Comparison of ENCODE assay signal across 10 mouse cellular contexts in genomic region chr5:32416881-32417280, GRCm38 (mm10). TPM values are rescaled to one million over a fixed set of nuclear protein-coding genes. Genes with fewer than 3 reads are reported as not detected.
DNase-seq lines count a peak whose midpoint lies in the region; ATAC-seq and TF ChIP-seq lines count a peak whose summit lies in the region.
"Had no signal": no experiment of that assay in that cellular context is flagged by ENCODE, and none has a peak within 500 bp of the region (broad histone marks: within the 10 kb centered on the region; RNA-seq: fewer than 3 reads in every experiment).

No protein-coding gene starts in this region.

- no peak overlapping the region for H3K9ac ChIP-seq in forebrain, embryonic 14.5 days (ENCODE audit: low read length)
- no peak overlapping the region for H3K9ac ChIP-seq in forebrain, embryonic 13.5 days
- H3K9ac ChIP-seq in heart, postnatal 0 days (replicated peaks; ENCODE audit: low read depth, low read length), result no peak overlapping the region
- H3K9ac ChIP-seq in lung, postnatal 0 days (replicated peaks; ENCODE audit: low read depth), result no peak overlapping the region
- H3K9ac ChIP-seq in midbrain, embryonic 15.5 days, result no peak overlapping the region
- H3K9ac ChIP-seq: hindbrain, embryonic 15.5 days had no signal

- H3K4me2 ChIP-seq in forebrain, embryonic 14.5 days (ENCODE audit: low read length), result no peak overlapping the region
- H3K4me2 ChIP-seq in forebrain, embryonic 13.5 days, result no peak overlapping the region
- no peak overlapping the region for H3K4me2 ChIP-seq in heart, postnatal 0 days (ENCODE audit: low read depth, low read length)
- no peak overlapping the region for H3K4me2 ChIP-seq in lung, postnatal 0 days (replicated peaks; ENCODE audit: low read depth, low read length)
- H3K4me2 ChIP-seq in midbrain, embryonic 15.5 days, result no peak overlapping the region
- H3K4me2 ChIP-seq: hindbrain, embryonic 15.5 days had no signal

- no peak for ATAC-seq in forebrain, embryonic 14.5 days
- no peak for ATAC-seq in forebrain, embryonic 13.5 days
- peak; percentile 94 for ATAC-seq in heart, postnatal 0 days (ENCODE audit: insufficient read depth, low read depth)
- peak; percentile 93 for ATAC-seq in lung, postnatal 0 days
- ATAC-seq in midbrain, embryonic 15.5 days (replicated peaks), result no peak

- peak; percentile 86 for TF ChIP-seq EP300 in heart, postnatal 0 days (IDR thresholded peaks at IDR 0.05; ENCODE audit: low read depth)
- peak; percentile 90 for TF ChIP-seq EP300 in lung, postnatal 0 days (IDR thresholded peaks at IDR 0.05)

- H3K9me3 ChIP-seq in forebrain, embryonic 14.5 days (replicated peaks; ENCODE audit: control insufficient read depth, low read length), result no peaks in the 10 kb centered on the region
- no peaks in the 10 kb centered on the region for H3K9me3 ChIP-seq in forebrain, embryonic 13.5 days (replicated peaks)
- H3K9me3 ChIP-seq in heart, postnatal 0 days (replicated peaks; ENCODE audit: control insufficient read depth, low read length), result no peaks in the 10 kb centered on the region
- H3K9me3 ChIP-seq in lung, postnatal 0 days (ENCODE audit: low read length), result no peaks in the 10 kb centered on the region
- no peaks in the 10 kb centered on the region for H3K9me3 ChIP-seq in midbrain, embryonic 15.5 days
- H3K9me3 ChIP-seq: hindbrain, embryonic 15.5 days; megakaryocyte, embryonic 14.5 days had no signal

- DNase-seq in forebrain, embryonic 14.5 days (ENCODE audit: low spot score), result peak; percentile 9
- peak; percentile 39 for DNase-seq in embryo, embryonic 11 days
- DNase-seq in heart, postnatal 0 days (ENCODE audit: low spot score), result peak; percentile 97
- DNase-seq in lung, postnatal 0 days (ENCODE audit: low spot score), result peak; percentile 90
- DNase-seq in layer of hippocampus, postnatal 36 days, result no peak
- DNase-seq in B cell, adult 2 months, result no peak

- no peaks in the 10 kb centered on the region for H3K36me3 ChIP-seq in forebrain, embryonic 14.5 days (ENCODE audit: control insufficient read depth, insufficient read depth, low read length)
- H3K36me3 ChIP-seq in forebrain, embryonic 13.5 days (ENCODE audit: poor library complexity, severe bottlenecking), result no peaks in the 10 kb centered on the region
- no peaks in the 10 kb centered on the region for H3K36me3 ChIP-seq in heart, postnatal 0 days (replicated peaks; ENCODE audit: control insufficient read depth, insufficient read depth, low read length)
- no peaks in the 10 kb centered on the region for H3K36me3 ChIP-seq in lung, postnatal 0 days (ENCODE audit: insufficient read depth, low read length)
- H3K36me3 ChIP-seq in midbrain, embryonic 15.5 days (replicated peaks), result no peaks in the 10 kb centered on the region
- H3K36me3 ChIP-seq: hindbrain, embryonic 15.5 days had no signal

- WGBS in forebrain, embryonic 14.5 days, result 71% methylated on average over 4 of the region's 4 CpGs
- WGBS in forebrain, embryonic 13.5 days, result 71% methylated on average over 4 of the region's 4 CpGs
- WGBS in heart, postnatal 0 days, result 4% methylated on average over 4 of the region's 4 CpGs
- WGBS in lung, postnatal 0 days, result 8% methylated on average over 4 of the region's 4 CpGs
- 60% methylated on average over 4 of the region's 4 CpGs for WGBS in midbrain, embryonic 15.5 days

- no peak overlapping the region for H3K27ac ChIP-seq in forebrain, embryonic 14.5 days (ENCODE audit: low read depth, low read length)
- no peak overlapping the region for H3K27ac ChIP-seq in forebrain, embryonic 13.5 days
- peak overlapping the region; percentile 89 for H3K27ac ChIP-seq in heart, postnatal 0 days (ENCODE audit: low read depth)
- H3K27ac ChIP-seq in lung, postnatal 0 days (ENCODE audit: low read length), result peak overlapping the region; percentile 23; the same call in 1 of the 2 replicates
- H3K27ac ChIP-seq in midbrain, embryonic 15.5 days, result no peak overlapping the region
- H3K27ac ChIP-seq: hindbrain, embryonic 15.5 days had no signal

- H3K4me1 ChIP-seq in forebrain, embryonic 14.5 days (ENCODE audit: control insufficient read depth, insufficient read depth, low read length), result no peaks in the 10 kb centered on the region
- H3K4me1 ChIP-seq in forebrain, embryonic 13.5 days, result peaks cover 9% of the 10 kb centered on the region
- peaks cover 52% of the 10 kb centered on the region for H3K4me1 ChIP-seq in heart, postnatal 0 days (ENCODE audit: control insufficient read depth, insufficient read depth)
- H3K4me1 ChIP-seq in lung, postnatal 0 days (ENCODE audit: insufficient read depth, low read depth, low read length), result peaks cover 17% of the 10 kb centered on the region; the same call in 1 of the 2 replicates
- peaks cover 6% of the 10 kb centered on the region; the same call in 1 of the 2 replicates for H3K4me1 ChIP-seq in midbrain, embryonic 15.5 days

- TF ChIP-seq CTCF in heart, postnatal 0 days (IDR thresholded peaks at IDR 0.05; ENCODE audit: low read depth), result no peak
- no peak for TF ChIP-seq CTCF in lung, postnatal 0 days (IDR thresholded peaks at IDR 0.05)

- H3K27me3 ChIP-seq in forebrain, embryonic 14.5 days (replicated peaks; ENCODE audit: control insufficient read depth, insufficient read depth, low read length), result no peaks in the 10 kb centered on the region
- H3K27me3 ChIP-seq in forebrain, embryonic 13.5 days, result no peaks in the 10 kb centered on the region
- no peaks in the 10 kb centered on the region for H3K27me3 ChIP-seq in heart, postnatal 0 days (ENCODE audit: control insufficient read depth, insufficient read depth, low read length)
- no peaks in the 10 kb centered on the region for H3K27me3 ChIP-seq in lung, postnatal 0 days (replicated peaks; ENCODE audit: insufficient read depth, low read length)
- H3K27me3 ChIP-seq in midbrain, embryonic 15.5 days (replicated peaks), result no peaks in the 10 kb centered on the region
- H3K27me3 ChIP-seq: hindbrain, embryonic 15.5 days had no signal

- H3K4me3 ChIP-seq in forebrain, embryonic 14.5 days (ENCODE audit: low read depth, low read length), result no peak overlapping the region
- no peak overlapping the region for H3K4me3 ChIP-seq in forebrain, embryonic 13.5 days
- H3K4me3 ChIP-seq in heart, postnatal 0 days (ENCODE audit: low read depth, low read length), result no peak overlapping the region
- H3K4me3 ChIP-seq in lung, postnatal 0 days (ENCODE audit: low read depth, low read length), result no peak overlapping the region
- H3K4me3 ChIP-seq in midbrain, embryonic 15.5 days, result no peak overlapping the region
- H3K4me3 ChIP-seq: hindbrain, embryonic 15.5 days; megakaryocyte, embryonic 14.5 days had no signal

RNA-seq across cellular contexts. Expression of gene Ppp1cb, which starts 41.8 kb away (rescaled TPM):
- 259 and 279 TPM in 2 replicates for polyA plus RNA-seq in forebrain, embryonic 14.5 days (2014; fragmentation: Nextera tagmentation; extraction: Ambion mirVana)
- 213 and 246 TPM in 2 replicates for polyA plus RNA-seq in forebrain, embryonic 13.5 days (2015; fragmentation: Nextera tagmentation; extraction: Ambion mirVana)
- total RNA-seq in heart, postnatal 0 days (2014; rRNA removed; ENCODE audit: low replicate concordance), result 155 and 171 TPM in 2 replicates
- polyA plus RNA-seq in heart, postnatal 0 days (2015; fragmentation: Nextera tagmentation; extraction: Ambion mirVana), result 278 and 287 TPM in 2 replicates
- polyA plus RNA-seq in lung, postnatal 0 days (2015; fragmentation: Nextera tagmentation; extraction: Ambion mirVana), result 159 and 165 TPM in 2 replicates
- total RNA-seq in layer of hippocampus, postnatal 36 days (2021), result 100 to 1,000 TPM; 447 to 463 TPM
- 195 and 199 TPM in 2 replicates for polyA plus RNA-seq in midbrain, embryonic 15.5 days (2015; fragmentation: Nextera tagmentation; extraction: Ambion mirVana)

Comparison
In these comparisons a context has a peak if more than half of its experiments do, and no peak if none do; other contexts are left out.
1. ATAC-seq: peak in heart, postnatal 0 days (single experiment) and lung, postnatal 0 days (single experiment); none in forebrain, embryonic 14.5 days (single experiment), forebrain, embryonic 13.5 days (single experiment) and midbrain, embryonic 15.5 days (single experiment).
2. DNase-seq: peak in forebrain, embryonic 14.5 days (single experiment), embryo, embryonic 11 days (single experiment), heart, postnatal 0 days (single experiment) and lung, postnatal 0 days (single experiment); none in layer of hippocampus, postnatal 36 days (0 of 2) and B cell, adult 2 months (0 of 2).
3. H3K27ac ChIP-seq: peak in heart, postnatal 0 days (single experiment) and lung, postnatal 0 days (single experiment); none in forebrain, embryonic 14.5 days (single experiment), forebrain, embryonic 13.5 days (single experiment) and midbrain, embryonic 15.5 days (single experiment).